Mouse (Mus musculus): Measurements from ENCODE around the gene Hbb-bh1.
A peak's percentile ranks its signal among the peaks of the same experiment; 100 is the strongest.
"Not testable (repeated sequence)": the region's sequence is repeated elsewhere in the genome, so short reads cannot be mapped to it uniquely, and the experiment has no call there.

Gene Hbb-bh1

GRCm38 (mm10) chr7:103843034-103843433 is at the start of gene Hbb-bh1:
Gene Hbb-bh1, minus strand, starts transcription at chr7:103843164.
- no peak for DNase-seq (ENCODE audit: low spot score)

DNA sequence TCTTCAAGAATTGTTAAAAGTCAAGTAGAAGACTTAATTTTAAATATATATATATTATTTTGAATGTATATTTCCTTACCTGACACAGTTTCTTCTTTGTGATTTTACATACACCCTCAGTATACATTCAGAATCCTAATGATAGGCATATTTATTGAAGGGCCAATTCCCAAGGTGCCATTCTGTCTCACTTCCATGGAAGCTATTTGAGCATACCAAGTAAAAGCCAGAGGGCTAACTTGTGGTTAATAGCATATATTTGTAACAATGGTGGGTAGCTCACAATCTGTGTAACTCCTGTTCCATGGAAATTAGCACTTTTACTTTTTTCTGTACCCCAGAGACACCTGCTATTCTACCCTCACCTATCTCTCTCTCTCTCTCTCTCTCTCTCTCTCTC is 43.2 kb upstream of the Hbb-bh1 start, which contains the start of gene Olfr66:
TSS of gene Olfr66 (minus strand) at position 101 of the 400 bp plus-strand sequence.
- DNase-seq (ENCODE audit: low spot score): no peak

DNA sequence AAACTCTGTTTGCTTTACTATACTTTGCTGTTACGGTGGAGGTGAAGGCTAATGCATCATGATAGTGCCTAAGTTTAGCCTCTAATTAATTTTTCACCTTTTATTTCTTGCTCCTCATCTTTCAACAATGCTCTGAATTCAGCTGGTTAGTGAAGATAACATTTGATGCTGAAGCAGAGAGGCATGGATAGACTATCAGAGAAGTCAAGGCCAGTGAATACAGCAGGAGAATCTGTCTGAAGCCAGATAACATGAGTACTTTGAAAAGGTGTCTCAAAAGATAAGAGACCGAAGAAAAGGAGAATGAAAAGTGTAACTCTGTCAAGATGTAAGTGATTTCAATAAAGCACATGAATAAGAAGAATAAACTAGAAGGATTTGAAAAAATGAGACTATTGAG is 34.1 kb upstream of the Hbb-bh1 start:
- DNase-seq (ENCODE audit: low spot score): no peak

- DNase-seq (ENCODE audit: low spot score): no peak
Measured at GRCm38 (mm10) chr7:103874451-103874850, 31.5 kb upstream of the Hbb-bh1 start.

DNA sequence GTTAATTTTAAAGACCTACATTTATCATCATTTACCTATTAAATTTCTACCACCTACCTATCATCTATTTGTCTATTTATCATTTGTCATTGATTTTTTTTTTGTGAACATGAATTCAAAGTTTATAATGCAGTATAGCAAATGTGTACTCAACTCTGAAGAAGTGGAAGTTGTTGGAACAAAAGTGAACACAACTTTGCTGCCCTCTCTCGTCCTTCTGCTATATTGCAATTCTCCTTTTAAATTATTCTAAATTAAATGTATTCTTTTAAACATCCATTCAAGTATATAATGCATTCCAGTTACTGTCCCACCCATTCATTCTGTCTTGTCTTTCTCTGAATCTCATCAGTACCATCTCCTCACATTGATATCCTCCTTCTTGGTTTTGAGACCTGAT is 30.1 kb upstream of the Hbb-bh1 start:
- DNase-seq (ENCODE audit: low spot score): no peak

- DNase-seq (ENCODE audit: low spot score): no peak
Measured at GRCm38 (mm10) chr7:103870667-103871066, 27.7 kb upstream of the Hbb-bh1 start.

GRCm38 (mm10) chr7:103865716-103866115 is 22.8 kb upstream of the Hbb-bh1 start:
- no peak for DNase-seq (ENCODE audit: low spot score)

DNA sequence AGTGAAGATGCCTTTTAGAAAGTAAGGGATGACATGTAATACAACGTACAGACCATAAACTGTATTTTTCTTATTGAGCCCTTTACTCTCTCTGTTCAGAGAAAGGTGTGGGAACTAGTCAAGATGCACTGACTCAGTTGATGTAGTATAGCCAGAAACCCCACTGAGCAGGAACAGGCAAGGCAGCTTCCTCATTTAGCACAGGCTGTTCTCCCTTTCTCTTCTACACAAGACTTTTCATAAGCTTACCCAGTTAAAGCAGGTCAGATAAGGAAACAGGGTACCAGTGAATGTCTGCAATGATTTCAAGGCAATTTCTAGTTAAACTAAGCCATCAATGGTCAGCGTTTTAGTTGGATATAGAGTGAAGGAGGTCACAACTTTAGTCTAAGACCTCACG is 18.6 kb upstream of the Hbb-bh1 start:
- no peak for DNase-seq (ENCODE audit: low spot score)

GRCm38 (mm10) chr7:103860855-103861254 is 17.9 kb upstream of the Hbb-bh1 start:
- DNase-seq (ENCODE audit: low spot score): peak; percentile 5

GRCm38 (mm10) chr7:103859076-103859475 is 16.1 kb upstream of the Hbb-bh1 start:
- no peak for DNase-seq (ENCODE audit: low spot score)

DNA sequence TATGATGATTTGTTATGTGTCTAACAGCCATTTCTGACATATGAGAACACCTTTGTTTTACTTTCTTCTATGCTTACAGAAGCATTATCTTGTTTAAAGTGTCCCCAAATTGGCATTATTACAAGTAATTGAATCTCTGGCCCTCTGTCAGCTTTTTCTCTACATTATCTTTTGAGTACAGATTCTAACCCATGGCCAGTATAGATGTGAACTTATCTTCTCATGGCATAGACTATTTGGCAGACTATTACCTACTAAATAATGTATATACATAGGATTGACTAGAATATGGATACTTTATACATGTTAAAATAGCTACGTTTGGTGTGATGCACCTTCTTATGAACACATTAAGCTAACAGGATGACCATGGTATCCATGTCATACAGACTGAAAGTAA is 11.7 kb upstream of the Hbb-bh1 start:
- no peak for DNase-seq (ENCODE audit: low spot score)

DNA sequence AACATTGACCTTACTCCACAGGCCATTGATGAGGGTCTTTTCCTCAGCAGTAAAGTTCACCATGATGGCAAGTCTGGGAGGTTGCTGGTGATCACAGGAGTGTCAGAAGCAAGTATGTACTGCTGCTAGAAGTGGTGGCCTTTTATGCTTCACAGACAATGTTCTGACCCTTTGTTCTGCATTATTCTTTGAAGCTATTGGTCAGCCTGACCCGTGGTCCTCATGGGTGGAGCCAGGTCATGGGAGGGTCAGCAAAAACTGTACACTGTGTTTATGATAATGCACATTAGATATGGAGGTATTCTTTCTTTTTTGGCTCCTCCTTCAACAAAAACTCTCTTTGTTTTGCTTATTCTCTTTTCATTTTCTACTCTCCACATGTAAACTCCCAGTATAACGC is 10.1 kb upstream of the Hbb-bh1 start, which contains the start of gene Hbb-y:
TSS of gene Hbb-y (minus strand) at position 127 of the 400 bp plus-strand sequence.
- no peak for DNase-seq (ENCODE audit: low spot score)

- no peak for DNase-seq (ENCODE audit: low spot score)
Measured at GRCm38 (mm10) chr7:103844525-103845325, 1.8 kb upstream of the Hbb-bh1 start.

GRCm38 (mm10) chr7:103840268-103840667 is 2.7 kb downstream of the Hbb-bh1 start, which contains the start of gene Hbb-bh2:
Gene Hbb-bh2, minus strand, starts transcription at chr7:103840520.
- no peak for DNase-seq (ENCODE audit: low spot score)

GRCm38 (mm10) chr7:103827808-103828207 is 15.2 kb downstream of the Hbb-bh1 start, which contains the start of gene Hbb-bs:
Gene Hbb-bs, minus strand, starts transcription at chr7:103828096.
- DNase-seq (ENCODE audit: low spot score): no peak

- DNase-seq (ENCODE audit: low spot score): not testable (repeated sequence)
Measured at GRCm38 (mm10) chr7:103827139-103827538, 15.8 kb downstream of the Hbb-bh1 start.

DNA sequence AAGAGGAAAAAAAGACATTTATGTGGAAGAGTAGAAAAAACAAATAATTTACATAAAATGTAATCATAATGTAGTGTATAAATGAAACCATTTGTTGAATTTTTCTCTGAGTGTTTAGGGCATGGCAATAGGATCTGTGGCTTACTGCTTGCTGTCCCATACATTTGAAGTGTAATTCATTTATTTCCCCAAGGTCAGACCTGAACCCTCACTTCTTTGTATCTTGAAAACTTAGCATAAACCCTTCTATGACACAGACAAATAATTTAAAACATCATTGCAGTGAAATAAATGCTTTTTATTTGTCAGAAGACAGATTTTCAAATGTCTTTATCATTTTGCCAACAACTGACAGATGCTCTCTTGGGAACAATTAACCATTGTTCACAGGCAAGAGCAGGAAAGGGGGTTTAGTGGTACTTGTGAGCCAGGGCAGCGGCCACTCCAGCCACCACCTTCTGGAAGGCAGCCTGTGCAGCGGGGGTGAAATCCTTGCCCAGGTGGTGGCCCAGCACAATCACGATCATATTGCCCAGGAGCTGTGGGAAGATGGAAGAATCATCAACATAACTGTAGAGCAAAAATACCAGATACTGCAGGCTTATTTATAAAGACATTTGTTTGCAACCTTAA is 16.6 kb downstream of the Hbb-bh1 start:
- no peak for DNase-seq (ENCODE audit: low spot score)

GRCm38 (mm10) chr7:103825536-103826254 is 17.3 kb downstream of the Hbb-bh1 start:
- no peak for DNase-seq (ENCODE audit: low spot score)

- no peak for DNase-seq (ENCODE audit: low spot score)
Measured at GRCm38 (mm10) chr7:103824597-103824996, 18.4 kb downstream of the Hbb-bh1 start.

- not testable (repeated sequence) for DNase-seq (ENCODE audit: low spot score)
Measured at GRCm38 (mm10) chr7:103815085-103815484, 27.9 kb downstream of the Hbb-bh1 start.

- no peak for DNase-seq (ENCODE audit: low spot score)
Measured at GRCm38 (mm10) chr7:103813766-103814165, 29.2 kb downstream of the Hbb-bh1 start, which contains the start of gene Hbb-bt. Gene Hbb-bt, minus strand, starts transcription at chr7:103813996.

DNA sequence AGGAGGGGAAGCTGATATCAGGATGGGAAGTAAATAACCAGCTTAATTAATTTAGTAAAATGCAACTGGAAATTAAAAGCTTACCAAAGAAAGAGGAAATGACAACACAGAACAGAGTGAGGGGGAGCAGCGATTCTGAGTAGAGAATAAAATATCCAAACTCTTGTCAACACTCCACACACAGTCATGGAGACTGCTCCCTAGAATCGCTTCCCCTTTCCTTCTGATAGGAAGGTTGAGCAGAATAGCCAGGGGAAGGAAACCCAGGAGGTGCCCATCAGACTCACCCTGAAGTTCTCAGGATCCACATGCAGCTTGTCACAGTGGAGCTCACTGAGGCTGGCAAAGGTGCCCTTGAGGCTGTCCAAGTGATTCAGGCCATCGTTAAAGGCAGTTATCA is 29.8 kb downstream of the Hbb-bh1 start:
- not testable (repeated sequence) for DNase-seq (ENCODE audit: low spot score)

Data from testis, postnatal 14 days (tissue).